Mouse (Mus musculus) right cerebral cortex, adult 18-20 months (tissue): ENCODE results near the gene Cobll1.

Experiments
- DNase-seq: peaks from one replicate; pipeline ENCODE4 v3.0.0; 2022; ENCODE audit warnings: mixed read lengths

The Cobll1 gene

DNA sequence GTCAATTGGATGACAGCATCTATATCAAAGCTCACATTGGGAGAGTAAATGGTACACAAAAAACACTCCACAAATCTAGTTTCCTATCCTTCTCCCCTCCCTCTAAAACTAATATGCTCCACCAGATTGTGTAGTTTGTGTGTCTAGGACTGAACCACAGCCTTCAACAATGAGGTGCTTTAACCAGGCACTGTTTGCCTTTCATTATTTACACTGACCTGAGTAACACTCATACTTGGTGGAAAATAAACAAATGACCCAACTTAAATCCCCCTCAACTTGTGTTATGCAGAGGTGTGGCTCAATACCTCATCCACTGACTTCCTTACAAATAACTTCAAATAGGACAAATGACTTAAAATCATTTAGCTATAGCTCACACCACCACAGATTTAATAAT lies 155.8 kb downstream of the Cobll1 start:
- DNase-seq, result no peak

DNA sequence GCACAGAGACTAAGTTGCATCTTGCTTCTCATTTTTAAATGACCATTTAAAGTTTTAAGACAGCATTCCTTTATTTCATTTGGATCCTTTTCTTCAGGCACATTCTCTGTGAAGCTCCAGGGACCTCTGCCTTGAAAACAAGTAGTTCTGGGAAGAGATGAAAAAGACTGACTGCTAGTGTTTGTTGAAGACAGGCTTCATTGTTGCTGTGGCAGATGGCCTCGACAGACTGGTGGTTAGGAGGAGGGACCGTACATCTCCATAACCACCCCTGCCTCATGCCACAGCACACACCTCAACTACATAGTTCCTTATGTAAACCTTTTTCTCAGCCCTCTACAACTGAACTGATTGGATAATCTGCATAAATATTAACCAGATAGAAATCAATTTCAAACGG lies 161.7 kb downstream of the Cobll1 start:
- no peak for DNase-seq

DNA sequence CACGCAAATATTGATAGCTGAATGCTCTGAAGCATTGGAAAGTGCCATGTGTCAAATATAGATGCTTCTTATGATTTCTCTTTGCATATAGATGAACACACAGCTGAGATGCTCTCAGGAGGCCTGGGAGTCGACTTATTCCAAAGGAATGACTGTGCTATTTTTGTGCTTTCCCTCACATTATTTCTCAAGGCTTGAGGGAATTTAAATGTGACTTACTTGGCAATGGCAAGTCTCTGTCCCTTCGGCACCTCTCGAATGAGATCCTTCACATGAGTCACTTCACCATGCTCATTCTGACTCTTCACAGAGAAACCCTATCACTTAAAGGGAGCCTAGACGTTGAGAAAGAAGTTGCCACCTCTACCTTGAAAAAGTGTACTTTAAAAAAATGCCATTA lies 163.4 kb downstream of the Cobll1 start:
- DNase-seq, result no peak

DNA sequence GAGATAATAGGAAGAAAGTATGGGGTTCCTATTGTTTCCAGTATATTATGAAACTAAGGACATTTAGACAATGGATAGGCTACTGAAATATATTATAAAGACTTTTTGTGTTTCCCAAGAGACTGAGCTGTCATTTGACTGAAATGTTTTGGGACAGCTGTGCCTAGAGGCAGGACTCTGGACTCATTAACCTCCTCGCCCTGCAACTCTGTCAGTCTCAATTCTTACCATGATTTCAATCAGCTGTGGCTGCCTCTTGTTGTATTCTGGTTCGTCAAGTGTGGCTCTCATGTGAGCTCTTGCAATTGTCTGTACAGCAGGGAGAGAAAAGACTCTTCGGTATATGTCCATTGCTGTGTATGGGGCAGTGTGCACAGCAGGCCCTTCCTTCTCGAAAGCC lies 163.8 kb downstream of the Cobll1 start:
- no peak for DNase-seq

DNA sequence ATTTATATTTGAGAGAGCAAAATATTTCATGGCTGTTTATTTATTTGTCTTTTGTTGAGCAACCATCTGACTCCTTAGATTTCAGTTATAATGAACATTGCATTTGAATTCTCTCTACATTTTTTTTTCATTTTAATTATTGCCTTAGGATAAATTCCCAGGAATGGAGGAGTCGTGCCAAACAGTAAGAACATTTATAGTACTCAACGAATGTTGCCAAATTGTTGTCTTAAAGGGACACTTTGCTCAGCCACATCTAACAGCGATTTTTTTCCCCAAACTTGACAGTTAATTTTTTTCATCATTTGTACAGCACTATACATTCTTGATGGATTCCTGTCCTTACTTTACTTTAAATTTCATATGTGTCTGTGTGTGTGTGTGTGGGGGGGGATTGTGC lies 167.0 kb downstream of the Cobll1 start:
- DNase-seq, result no peak

DNA sequence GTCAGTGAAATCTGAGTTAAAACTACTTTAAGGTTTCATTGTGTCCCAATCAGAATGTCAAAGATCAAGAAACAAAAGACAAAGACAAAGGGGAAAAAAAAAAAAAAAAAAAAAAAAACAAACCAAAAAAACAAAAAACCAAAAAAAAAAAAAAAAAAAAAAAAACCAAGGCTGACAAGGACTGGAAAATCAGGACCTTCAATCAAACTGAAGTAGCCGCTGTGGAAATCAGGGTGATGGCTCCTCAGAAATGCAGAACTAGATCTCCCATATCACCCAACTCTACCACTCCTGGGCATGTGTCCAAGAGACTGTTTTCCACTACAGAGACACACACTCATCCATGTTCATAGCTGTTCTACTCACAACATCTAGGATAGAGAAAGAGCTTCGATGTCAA lies 185.4 kb downstream of the Cobll1 start:
- no peak for DNase-seq

DNA sequence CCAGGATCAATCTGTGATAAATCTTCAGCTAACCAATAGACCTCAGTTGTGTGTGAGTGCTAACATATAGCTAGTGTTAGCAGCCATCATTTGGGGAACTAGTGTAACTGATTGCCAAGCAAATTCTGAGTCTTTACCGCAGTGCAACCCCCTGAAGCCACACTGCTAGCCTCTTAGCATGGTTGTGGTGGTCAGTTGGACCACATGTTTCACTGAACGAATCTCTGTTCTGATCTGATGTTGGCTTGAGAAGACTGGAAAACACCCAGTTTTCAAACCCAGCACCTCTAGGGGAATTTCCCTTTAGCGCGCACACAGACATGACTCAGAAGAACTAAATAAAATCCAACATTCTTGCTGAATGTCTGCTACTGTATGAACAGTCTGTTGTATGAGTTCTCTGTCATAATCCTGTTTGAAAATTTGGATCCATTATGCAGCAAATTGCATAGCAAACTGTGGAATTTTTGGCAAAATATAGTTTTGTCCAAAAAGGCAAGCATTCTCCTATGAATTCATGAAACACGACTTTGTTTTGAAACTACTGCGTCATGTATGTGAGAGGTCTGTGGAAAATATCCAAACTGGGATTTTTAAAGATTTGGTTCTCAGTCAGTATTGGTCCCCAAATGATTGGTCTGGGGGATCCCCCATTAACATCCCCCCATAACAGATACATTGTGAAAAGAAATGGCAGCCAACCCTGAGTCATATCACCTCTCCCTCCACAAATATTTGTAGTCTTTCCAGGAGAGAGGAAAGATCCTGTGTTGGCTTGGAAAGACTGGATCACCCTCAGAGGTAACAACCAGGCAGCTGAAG lies 186.8 kb downstream of the Cobll1 start:
- DNase-seq, result no peak

DNA sequence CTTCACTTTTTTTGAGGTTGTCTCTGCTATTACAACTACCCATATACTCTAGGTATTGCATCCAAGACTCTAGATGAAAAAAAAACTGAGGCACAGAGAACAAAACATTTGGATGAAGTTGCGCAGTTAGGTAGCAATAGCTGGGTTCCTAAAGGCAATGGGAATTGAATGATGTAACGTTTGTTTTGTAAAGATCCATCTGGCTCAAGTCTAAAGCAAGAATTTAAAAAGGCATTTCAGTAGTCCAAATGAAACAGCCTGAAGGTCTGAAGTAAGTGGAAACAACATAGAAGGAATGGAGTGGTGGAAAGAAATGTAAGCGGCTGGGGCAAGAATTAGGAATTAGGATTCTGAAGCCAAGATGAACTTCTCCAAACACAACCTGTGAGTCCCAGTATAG lies 188.4 kb downstream of the Cobll1 start:
- no peak for DNase-seq

DNA sequence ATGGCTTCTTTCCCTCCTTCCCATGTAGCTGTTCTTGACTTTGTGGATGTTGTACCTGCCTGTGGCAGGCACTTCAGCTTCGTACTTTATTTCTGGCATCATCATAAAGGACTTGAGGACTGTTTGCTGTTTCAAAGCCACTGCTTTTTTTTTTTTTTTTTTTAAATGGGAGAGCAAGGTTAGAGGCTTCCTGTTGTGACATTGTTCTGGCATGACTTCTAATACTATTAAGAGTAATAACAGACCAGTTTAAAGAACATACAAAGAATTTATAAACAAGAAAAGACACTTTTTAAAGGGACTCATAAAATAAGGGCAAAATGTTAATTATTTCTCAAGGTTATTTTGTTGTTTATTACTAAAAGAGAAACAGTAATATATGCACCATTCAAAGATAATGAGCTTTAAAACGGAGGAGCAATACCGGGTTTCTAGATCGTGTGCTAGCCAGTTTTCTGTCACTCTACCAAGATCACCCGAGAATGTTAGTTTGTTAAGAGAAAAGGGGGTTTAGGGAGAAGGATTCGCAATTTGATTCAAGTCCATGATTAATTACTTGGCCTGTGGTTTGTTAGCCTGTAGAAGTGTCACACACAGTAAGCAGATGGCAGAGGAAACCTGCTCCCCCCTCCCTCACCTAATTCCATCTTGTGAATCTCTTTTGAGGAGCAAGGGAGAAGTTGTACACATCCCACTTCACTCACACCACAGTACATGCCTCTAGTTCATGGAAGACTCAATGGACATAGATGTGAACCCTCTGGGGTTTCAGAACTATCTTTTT lies 190.8 kb downstream of the Cobll1 start:
- no peak for DNase-seq
